Mouse (Mus musculus) lung, postnatal 10 days (tissue): ENCODE measurements at regions not wholly inside any gene's neighbourhood (a gene's known extent, or its start where the extent isn't known, plus 50 kb on each side); places are given as distances from the start of the nearest gene placed in this dataset.

Experiments
- DNase-seq: peaks from one replicate; pipeline ENCODE4 v3.0.0; 2021

GRCm38 (mm10) chr16:23672375-23672774, 151.8 kb upstream of the Masp1 start:
- DNase-seq = no peak

GRCm38 (mm10) chr16:23670161-23670560, 149.5 kb upstream of the Masp1 start:
- DNase-seq = no peak

GRCm38 (mm10) chr16:23669651-23670050, 149.0 kb upstream of the Masp1 start:
- no peak for DNase-seq
